Mouse (Mus musculus): ENCODE measurements around the gene Ank2. TPM values are rescaled to one million over a fixed set of nuclear protein-coding genes. Genes with fewer than 3 reads are reported as not detected.

Gene Ank2
- polyA plus RNA-seq, 1 experiment from 2014 or later, result 169 TPM

GRCm38 (mm10) chr3:127280376-127280775, 218.8 kb downstream of the Ank2 start:
- no peaks in the 10 kb centered on the region for H3K9me3 ChIP-seq (ENCODE audit: control insufficient read depth, low read length)
- H3K36me3 ChIP-seq (ENCODE audit: control insufficient read depth, insufficient read depth, low read length), result no peaks in the 10 kb centered on the region
- no peak overlapping the region for H3K9ac ChIP-seq (ENCODE audit: low read depth, low read length)
- H3K4me3 ChIP-seq (ENCODE audit: low read length), result no peak overlapping the region
- no peaks in the 10 kb centered on the region for H3K27me3 ChIP-seq (replicated peaks; ENCODE audit: control insufficient read depth, insufficient read depth, low read length)
- H3K4me1 ChIP-seq (ENCODE audit: control insufficient read depth, insufficient read depth, low read depth, low read length), result no peaks in the 10 kb centered on the region
- no peak for ATAC-seq
- no peak overlapping the region for H3K27ac ChIP-seq (ENCODE audit: low read depth, low read length)
- no peak overlapping the region for H3K4me2 ChIP-seq (ENCODE audit: low read length)

- Histone ChIP-seq H3K36me3 (ENCODE audit: control insufficient read depth, insufficient read depth, low read length) (no peaks in the 10 kb centered on the region), H3K4me3 (ENCODE audit: low read length) (no peak overlapping the region), H3K4me2 (ENCODE audit: low read length) (no peak overlapping the region), H3K27ac (ENCODE audit: low read depth, low read length) (no peak overlapping the region), H3K9me3 (ENCODE audit: control insufficient read depth, low read length) (no peaks in the 10 kb centered on the region), H3K9ac (ENCODE audit: low read depth, low read length) (no peak overlapping the region), H3K27me3 (replicated peaks; ENCODE audit: control insufficient read depth, insufficient read depth, low read length) (no peaks in the 10 kb centered on the region), H3K4me1 (ENCODE audit: control insufficient read depth, insufficient read depth, low read depth, low read length) (no peaks in the 10 kb centered on the region)
- no peak for ATAC-seq
- 88% methylated on average over 6 of the region's 6 CpGs for WGBS
These were observed 223.2 kb downstream of the Ank2 start for GRCm38 (mm10) chr3:127275953-127276352.

- Histone ChIP-seq H3K27me3 (replicated peaks; ENCODE audit: control insufficient read depth, insufficient read depth, low read length) (no peaks in the 10 kb centered on the region), H3K9me3 (ENCODE audit: control insufficient read depth, low read length) (no peaks in the 10 kb centered on the region), H3K27ac (ENCODE audit: low read depth, low read length) (no peak overlapping the region), H3K36me3 (ENCODE audit: control insufficient read depth, insufficient read depth, low read length) (no peaks in the 10 kb centered on the region), H3K9ac (ENCODE audit: low read depth, low read length) (no peak overlapping the region), H3K4me1 (ENCODE audit: control insufficient read depth, insufficient read depth, low read depth, low read length) (no peaks in the 10 kb centered on the region), H3K4me3 (ENCODE audit: low read length) (no peak overlapping the region), H3K4me2 (ENCODE audit: low read length) (no peak overlapping the region)
- 48% methylated on average over 12 of the region's 12 CpGs for WGBS
- ATAC-seq, result no peak
These were observed 226.3 kb downstream of the Ank2 start for GRCm38 (mm10) chr3:127272801-127273200.

- no peaks in the 10 kb centered on the region for H3K4me1 ChIP-seq (ENCODE audit: control insufficient read depth, insufficient read depth, low read depth, low read length)
- no peak overlapping the region for H3K4me2 ChIP-seq (ENCODE audit: low read length)
- no peaks in the 10 kb centered on the region for H3K9me3 ChIP-seq (ENCODE audit: control insufficient read depth, low read length)
- no peak overlapping the region for H3K9ac ChIP-seq (ENCODE audit: low read depth, low read length)
- no peak for ATAC-seq
- no peak overlapping the region for H3K27ac ChIP-seq (ENCODE audit: low read depth, low read length)
- WGBS, result 73% methylated on average over 14 of the region's 14 CpGs
- H3K4me3 ChIP-seq (ENCODE audit: low read length), result no peak overlapping the region
- H3K36me3 ChIP-seq (ENCODE audit: control insufficient read depth, insufficient read depth, low read length), result no peaks in the 10 kb centered on the region
- H3K27me3 ChIP-seq (replicated peaks; ENCODE audit: control insufficient read depth, insufficient read depth, low read length), result no peaks in the 10 kb centered on the region
These were observed 229.5 kb downstream of the Ank2 start for GRCm38 (mm10) chr3:127269616-127270015.

GRCm38 (mm10) chr3:127267846-127268245, 231.3 kb downstream of the Ank2 start:
- no peak overlapping the region for H3K9ac ChIP-seq (ENCODE audit: low read depth, low read length)

GRCm38 (mm10) chr3:127265732-127266131, 233.4 kb downstream of the Ank2 start:
- Histone ChIP-seq H3K36me3 (ENCODE audit: control insufficient read depth, insufficient read depth, low read length) (no peaks in the 10 kb centered on the region), H3K4me3 (ENCODE audit: low read length) (no peak overlapping the region), H3K9ac (ENCODE audit: low read depth, low read length) (no peak overlapping the region), H3K27me3 (replicated peaks; ENCODE audit: control insufficient read depth, insufficient read depth, low read length) (no peaks in the 10 kb centered on the region), H3K27ac (ENCODE audit: low read depth, low read length) (no peak overlapping the region), H3K4me1 (ENCODE audit: control insufficient read depth, insufficient read depth, low read depth, low read length) (no peaks in the 10 kb centered on the region), H3K4me2 (ENCODE audit: low read length) (no peak overlapping the region), H3K9me3 (ENCODE audit: control insufficient read depth, low read length) (no peaks in the 10 kb centered on the region)
- WGBS, result 47% methylated on average over 5 of the region's 5 CpGs
- ATAC-seq, result no peak; the same call in 1 of the 2 replicates

More at GRCm38 (mm10) chr3:127267846-127268245, 231.3 kb downstream of the Ank2 start:
- Histone ChIP-seq H3K9me3 (ENCODE audit: control insufficient read depth, low read length) (no peaks in the 10 kb centered on the region), H3K4me2 (ENCODE audit: low read length) (no peak overlapping the region), H3K4me1 (ENCODE audit: control insufficient read depth, insufficient read depth, low read depth, low read length) (no peaks in the 10 kb centered on the region), H3K27me3 (replicated peaks; ENCODE audit: control insufficient read depth, insufficient read depth, low read length) (no peaks in the 10 kb centered on the region), H3K36me3 (ENCODE audit: control insufficient read depth, insufficient read depth, low read length) (no peaks in the 10 kb centered on the region), H3K27ac (ENCODE audit: low read depth, low read length) (no peak overlapping the region), H3K4me3 (ENCODE audit: low read length) (no peak overlapping the region)
- peak; percentile 58 for ATAC-seq
- WGBS, result 17% methylated on average over 6 of the region's 6 CpGs

GRCm38 (mm10) chr3:127265182-127265581, 234.0 kb downstream of the Ank2 start:
- Histone ChIP-seq H3K4me3 (ENCODE audit: low read length) (no peak overlapping the region), H3K4me1 (ENCODE audit: control insufficient read depth, insufficient read depth, low read depth, low read length) (no peaks in the 10 kb centered on the region), H3K9ac (ENCODE audit: low read depth, low read length) (no peak overlapping the region), H3K27me3 (replicated peaks; ENCODE audit: control insufficient read depth, insufficient read depth, low read length) (no peaks in the 10 kb centered on the region), H3K9me3 (ENCODE audit: control insufficient read depth, low read length) (no peaks in the 10 kb centered on the region), H3K27ac (ENCODE audit: low read depth, low read length) (no peak overlapping the region), H3K4me2 (ENCODE audit: low read length) (no peak overlapping the region), H3K36me3 (ENCODE audit: control insufficient read depth, insufficient read depth, low read length) (no peaks in the 10 kb centered on the region)
- 68% methylated on average over 3 of the region's 3 CpGs for WGBS
- ATAC-seq, result no peak

- no peaks in the 10 kb centered on the region for H3K36me3 ChIP-seq (ENCODE audit: control insufficient read depth, insufficient read depth, low read length)
- H3K9ac ChIP-seq (ENCODE audit: low read depth, low read length), result no peak overlapping the region
- peaks cover 6% of the 10 kb centered on the region for H3K4me1 ChIP-seq (ENCODE audit: control insufficient read depth, insufficient read depth, low read depth, low read length)
- no peak overlapping the region for H3K4me2 ChIP-seq (ENCODE audit: low read length)
- ATAC-seq, result no peak
- WGBS, result 53% methylated on average over 7 of the region's 7 CpGs
- H3K4me3 ChIP-seq (ENCODE audit: low read length), result no peak overlapping the region
- H3K9me3 ChIP-seq (ENCODE audit: control insufficient read depth, low read length), result no peaks in the 10 kb centered on the region
- no peaks in the 10 kb centered on the region for H3K27me3 ChIP-seq (replicated peaks; ENCODE audit: control insufficient read depth, insufficient read depth, low read length)
- no peak overlapping the region for H3K27ac ChIP-seq (ENCODE audit: low read depth, low read length)
These were observed 238.4 kb downstream of the Ank2 start for GRCm38 (mm10) chr3:127260786-127261166.

GRCm38 (mm10) chr3:127260007-127260785, 239.0 kb downstream of the Ank2 start:
- Histone ChIP-seq H3K9ac (ENCODE audit: low read depth, low read length) (no peak overlapping the region), H3K4me1 (ENCODE audit: control insufficient read depth, insufficient read depth, low read depth, low read length) (peaks cover 6% of the 10 kb centered on the region), H3K27me3 (replicated peaks; ENCODE audit: control insufficient read depth, insufficient read depth, low read length) (no peaks in the 10 kb centered on the region), H3K36me3 (ENCODE audit: control insufficient read depth, insufficient read depth, low read length) (no peaks in the 10 kb centered on the region), H3K9me3 (ENCODE audit: control insufficient read depth, low read length) (no peaks in the 10 kb centered on the region), H3K27ac (ENCODE audit: low read depth, low read length) (no peak overlapping the region), H3K4me3 (ENCODE audit: low read length) (no peak overlapping the region), H3K4me2 (ENCODE audit: low read length) (no peak overlapping the region)
- 40% methylated on average over 15 of the region's 15 CpGs for WGBS
- no peak for ATAC-seq

Data from hindbrain, embryonic 16.5 days (tissue).